Mouse (Mus musculus) intestine, embryonic 14.5 days (tissue): Measurements from ENCODE around the gene Hspe1. TPM values are rescaled to one million over a fixed set of nuclear protein-coding genes. Genes with fewer than 3 reads are reported as not detected.
A peak's percentile ranks its signal among the peaks of the same experiment; 100 is the strongest.
"Not testable (repeated sequence)": the region's sequence is repeated elsewhere in the genome, so short reads cannot be mapped to it uniquely, and the experiment has no call there.

Experiments used
- ATAC-seq: fragments of 200-750 bp; cut with Nextera tagmentation; replicated peaks from 2 replicates; pipeline ENCODE4 v1.8.0; 2017; ENCODE audit warnings: low read depth, moderate number of reproducible peaks, moderate TSS enrichment, moderate library complexity; ENCODE audit not compliant: low FRiP score, low TSS enrichment
- DNase-seq: peaks from one replicate; pipeline ENCODE4 v3.0.0-alpha.2; 2018; ENCODE audit warnings: low spot score
- H3K27ac ChIP-seq: fragments of 300-500 bp; sonication (generic); 2 replicates; pipeline ENCODE4 v1.5.1; 2014; ENCODE audit warnings: low read depth, mild to moderate bottlenecking, control low read depth
- H3K27me3 ChIP-seq: fragments of 300-500 bp; sonication (generic); replicated peaks from 2 replicates; pipeline ENCODE4 v1.6.1; 2014; ENCODE audit warnings: low read length, control low read depth; ENCODE audit not compliant: control insufficient read depth, insufficient read depth
- H3K36me3 ChIP-seq: fragments of 300-500 bp; sonication (generic); 2 replicates; pipeline ENCODE4 v1.6.1; 2014; ENCODE audit warnings: low read length, control low read depth; ENCODE audit not compliant: control insufficient read depth, insufficient read depth
- H3K4me1 ChIP-seq: fragments of 300-500 bp; sonication (generic); replicated peaks from 2 replicates; pipeline ENCODE4 v1.6.1; 2014; ENCODE audit warnings: low read length, control low read depth, mixed read lengths; ENCODE audit not compliant: control insufficient read depth, insufficient read depth
- H3K4me2 ChIP-seq: fragments of 300-500 bp; sonication (generic); 2 replicates; pipeline ENCODE4 v1.6.1; 2014; ENCODE audit warnings: low read length
- H3K4me3 ChIP-seq: fragments of 300-500 bp; sonication (generic); 2 replicates; pipeline ENCODE4 v1.5.1; 2014; ENCODE audit warnings: low read depth, low read length, control low read depth, mixed read lengths
- H3K9ac ChIP-seq: fragments of 300-500 bp; sonication (generic); 2 replicates; pipeline ENCODE4 v1.6.1; 2014; ENCODE audit warnings: mild to moderate bottlenecking, low read length
- H3K9me3 ChIP-seq: fragments of 300-500 bp; sonication (generic); 2 replicates; pipeline ENCODE4 v1.6.1; 2016; ENCODE audit warnings: low read length, control low read depth; ENCODE audit not compliant: control insufficient read depth
- WGBS: fragments of 180-500 bp; shearing (Covaris S2); extraction: QIAGEN DNeasy Blood & Tissue Kit; methylation state at CpG from one replicate; pipeline ENCODE4 v1.1.7; 2014; 5-methylcytosine and 5-hydroxymethylcytosine counted together
- polyA plus RNA-seq: library from polyadenylated mRNA; unstranded; fragments of >200 nt; fragmentation: Nextera tagmentation; extraction: Ambion mirVana; gene quantifications from 2 replicates; pipeline ENCODE4 v1.2.1, GENCODE M21; 2014

Hspe1 gene
- polyA plus RNA-seq, 1 experiment from 2014 or later, result 740 TPM

DNA sequence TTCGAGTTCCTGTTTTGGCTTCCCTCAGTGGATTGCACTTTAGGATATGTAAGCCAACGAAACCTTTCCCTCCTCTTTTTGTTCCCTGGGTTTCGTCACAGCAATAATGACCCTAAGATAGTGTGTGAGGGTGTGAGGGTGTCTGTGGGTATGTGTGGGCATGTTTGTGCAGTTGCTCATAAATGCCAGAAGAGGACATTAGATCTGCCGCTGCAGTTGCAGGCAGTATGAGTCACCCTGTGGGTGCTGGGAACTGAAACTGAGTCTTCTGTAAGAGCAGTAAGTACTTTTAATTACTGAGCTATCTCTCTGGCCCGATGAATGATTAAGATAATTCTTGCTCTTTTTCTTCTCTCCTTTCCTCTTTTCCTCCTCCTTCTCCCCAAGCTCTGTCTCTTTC is 35.1 kb downstream of the Hspe1 start:
- Histone ChIP-seq H3K4me3 (no peak overlapping the region), H3K27ac (no peak overlapping the region), H3K27me3 (no peaks in the 10 kb centered on the region), H3K9ac (no peak overlapping the region), H3K36me3 (no peaks in the 10 kb centered on the region), H3K4me2 (no peak overlapping the region), H3K9me3 (no peaks in the 10 kb centered on the region), H3K4me1 (no peaks in the 10 kb centered on the region)
- no peak for DNase-seq
- 87% methylated on average over 5 of the region's 5 CpGs for WGBS
- no peak for ATAC-seq

- Histone ChIP-seq H3K4me2 (no peak overlapping the region), H3K9ac (no peak overlapping the region), H3K27me3 (no peaks in the 10 kb centered on the region), H3K4me3 (no peak overlapping the region), H3K27ac (no peak overlapping the region), H3K36me3 (no peaks in the 10 kb centered on the region), H3K4me1 (no peaks in the 10 kb centered on the region), H3K9me3 (no peaks in the 10 kb centered on the region)
- ATAC-seq, result no peak
- DNase-seq, result no peak
- 73% methylated on average over 2 of the region's 2 CpGs for WGBS
Observed at GRCm38 (mm10) chr1:55123561-55123960, 35.6 kb downstream of the Hspe1 start.

DNA sequence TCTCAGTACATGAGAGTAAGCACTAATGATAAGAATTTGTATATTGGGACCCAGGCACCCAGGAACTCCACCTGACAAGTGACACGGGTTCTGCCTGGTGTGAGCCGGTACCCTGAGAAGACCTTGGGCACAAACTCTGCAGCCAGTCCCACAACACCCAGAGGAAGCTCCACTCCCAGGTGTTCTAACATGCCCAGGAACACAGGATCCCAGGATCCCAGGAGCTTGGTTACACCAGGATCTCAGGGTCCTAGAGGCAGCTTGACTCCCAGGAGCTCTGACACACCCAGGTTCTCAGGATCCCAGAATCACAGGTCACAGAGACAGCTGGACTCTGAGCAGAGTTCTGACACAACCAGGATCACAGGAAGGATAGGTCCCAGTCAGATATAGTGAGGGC is 36.2 kb downstream of the Hspe1 start:
- not testable (repeated sequence) for H3K4me3 ChIP-seq, H3K9ac ChIP-seq, H3K4me1 ChIP-seq, H3K4me2 ChIP-seq, H3K36me3 ChIP-seq, H3K27ac ChIP-seq, H3K9me3 ChIP-seq, ATAC-seq, H3K27me3 ChIP-seq, DNase-seq
- WGBS, result 92% methylated on average over 2 of the region's 2 CpGs

- Histone ChIP-seq H3K9ac (no peak overlapping the region), H3K4me2 (no peak overlapping the region), H3K4me3 (no peak overlapping the region), H3K4me1 (peaks cover 16% of the 10 kb centered on the region; the same call in 1 of the 2 replicates), H3K27me3 (no peaks in the 10 kb centered on the region), H3K27ac (no peak overlapping the region), H3K9me3 (no peaks in the 10 kb centered on the region), H3K36me3 (0 out of 2 replicates have a peak, but pooled peaks cover 3% of the 10 kb centered on the region)
- DNase-seq, result no peak
- ATAC-seq, result no peak
- 91% methylated on average over 5 of the region's 5 CpGs for WGBS
Observed at GRCm38 (mm10) chr1:55129716-55130115, 41.8 kb downstream of the Hspe1 start.

GRCm38 (mm10) chr1:55130190-55130916 is 42.4 kb downstream of the Hspe1 start:
- H3K9me3 ChIP-seq, result no peaks in the 10 kb centered on the region
- ATAC-seq (no peak), DNase-seq (no peak)
- peak overlapping the region; percentile 52 for H3K9ac ChIP-seq
- peaks cover 16% of the 10 kb centered on the region; the same call in 1 of the 2 replicates for H3K4me1 ChIP-seq
- no peaks in the 10 kb centered on the region for H3K27me3 ChIP-seq
- H3K27ac ChIP-seq, result peak overlapping the region; percentile 89
- peak overlapping the region; percentile 74 for H3K4me2 ChIP-seq
- 62% methylated on average over 10 of the region's 10 CpGs for WGBS
- H3K36me3 ChIP-seq, result peaks cover 3% of the 10 kb centered on the region; the same call in 1 of the 2 replicates
- peak overlapping the region; percentile 85 for H3K4me3 ChIP-seq

- ATAC-seq (peak; percentile 95), DNase-seq (peak; percentile 97)
- Histone ChIP-seq H3K27me3 (no peaks in the 10 kb centered on the region), H3K9ac (peak within 1 kb of the TSS; percentile 78), H3K4me2 (peak within 1 kb of the TSS; percentile 85), H3K4me1 (peaks cover 16% of the 10 kb centered on the region; the same call in 1 of the 2 replicates), H3K4me3 (peak within 1 kb of the TSS; percentile 85), H3K36me3 (peaks cover 3% of the 10 kb centered on the region; the same call in 1 of the 2 replicates), H3K9me3 (no peaks in the 10 kb centered on the region), H3K27ac (peak within 1 kb of the TSS; percentile 89)
- WGBS, result under 1% methylated on average over 40 of the region's 42 CpGs
Observed at GRCm38 (mm10) chr1:55130943-55131401, 43.0 kb downstream of the Hspe1 start, which contains the start of gene Mob4. TSS of gene Mob4 (plus strand) at chr1:55131231.

GRCm38 (mm10) chr1:55131424-55132014 is 43.6 kb downstream of the Hspe1 start:
- peak overlapping the region; percentile 85 for H3K4me2 ChIP-seq
- no peaks in the 10 kb centered on the region for H3K27me3 ChIP-seq
- under 1% methylated on average over 47 of the region's 47 CpGs for WGBS
- no peak for DNase-seq
- peaks cover 16% of the 10 kb centered on the region; the same call in 1 of the 2 replicates for H3K4me1 ChIP-seq
- ATAC-seq, result peak; percentile 84
- H3K4me3 ChIP-seq, result peak overlapping the region; percentile 85
- H3K9ac ChIP-seq, result peak overlapping the region; percentile 78
- no peaks in the 10 kb centered on the region for H3K9me3 ChIP-seq
- H3K36me3 ChIP-seq, result peaks cover 3% of the 10 kb centered on the region; the same call in 1 of the 2 replicates
- H3K27ac ChIP-seq, result peak overlapping the region; percentile 89

GRCm38 (mm10) chr1:55132308-55132707 is 44.4 kb downstream of the Hspe1 start:
- 72% methylated on average over 4 of the region's 4 CpGs for WGBS
- ATAC-seq, result no peak

More at GRCm38 (mm10) chr1:55132308-55132707, 44.4 kb downstream of the Hspe1 start:
- peak overlapping the region; percentile 85 for H3K4me2 ChIP-seq
- H3K27ac ChIP-seq, result no peak overlapping the region
- H3K9ac ChIP-seq, result peak overlapping the region; percentile 78
- H3K36me3 ChIP-seq, result peaks cover 3% of the 10 kb centered on the region; the same call in 1 of the 2 replicates
- H3K4me1 ChIP-seq, result peaks cover 16% of the 10 kb centered on the region; the same call in 1 of the 2 replicates
- H3K9me3 ChIP-seq, result no peaks in the 10 kb centered on the region
- no peak for DNase-seq
- peak overlapping the region; percentile 85 for H3K4me3 ChIP-seq
- no peaks in the 10 kb centered on the region for H3K27me3 ChIP-seq
